Mouse (Mus musculus) c-Kit-positive CD71-negative TER-119-negative erythroid progenitor cells, embryonic 14.5 days (primary cell): ENCODE measurements around the gene Rnls.

Experiments
- DNase-seq: peaks from one replicate; pipeline ENCODE4 v3.0.0-alpha.2; 2013; ENCODE audit warnings: low read depth

The Rnls gene

DNA sequence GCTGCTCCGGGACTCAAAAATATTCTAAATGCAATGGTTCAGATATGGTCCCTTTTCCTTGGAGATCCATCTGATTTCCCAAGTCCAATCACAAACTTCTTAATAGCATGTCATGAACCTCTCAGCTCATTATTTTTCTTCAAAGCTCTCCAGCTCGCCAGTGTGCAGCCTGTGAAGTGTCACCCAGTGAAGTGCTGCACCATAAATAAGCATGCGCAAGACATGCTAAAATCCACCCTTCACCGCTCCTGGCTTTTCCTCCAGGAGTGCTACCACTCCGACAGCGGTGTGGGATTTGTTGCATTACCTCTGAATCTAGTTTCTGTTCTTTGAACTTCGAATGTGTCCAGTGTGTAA lies 289.3 kb downstream of the Rnls start:
- DNase-seq: no peak

GRCm38 (mm10) chr19:33102008-33102782 lies 289.9 kb downstream of the Rnls start:
- DNase-seq: no peak

GRCm38 (mm10) chr19:33101093-33102007 lies 290.7 kb downstream of the Rnls start:
- DNase-seq: peak; percentile 76

DNA sequence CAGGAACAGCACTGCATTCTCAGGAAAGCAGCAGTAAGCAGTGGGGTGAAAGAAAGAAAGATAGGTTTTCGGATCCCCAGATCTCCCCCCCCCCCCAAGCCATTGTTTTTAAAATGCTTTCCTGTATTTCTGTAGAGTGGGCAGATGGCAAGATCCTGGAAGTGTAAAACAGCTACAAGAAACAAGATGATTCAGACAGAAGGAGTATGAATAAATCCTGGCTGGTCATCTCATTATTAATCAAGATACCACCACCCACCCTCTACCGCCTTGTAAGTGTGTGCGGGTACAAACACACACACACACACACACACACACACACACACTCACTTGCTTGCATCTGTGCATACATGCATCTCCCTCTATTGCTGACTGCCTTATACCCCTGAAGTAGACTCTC lies 291.5 kb downstream of the Rnls start:
- no peak for DNase-seq

- no peak for DNase-seq
Observed at GRCm38 (mm10) chr19:33100031-33100430, 292.1 kb downstream of the Rnls start.

DNA sequence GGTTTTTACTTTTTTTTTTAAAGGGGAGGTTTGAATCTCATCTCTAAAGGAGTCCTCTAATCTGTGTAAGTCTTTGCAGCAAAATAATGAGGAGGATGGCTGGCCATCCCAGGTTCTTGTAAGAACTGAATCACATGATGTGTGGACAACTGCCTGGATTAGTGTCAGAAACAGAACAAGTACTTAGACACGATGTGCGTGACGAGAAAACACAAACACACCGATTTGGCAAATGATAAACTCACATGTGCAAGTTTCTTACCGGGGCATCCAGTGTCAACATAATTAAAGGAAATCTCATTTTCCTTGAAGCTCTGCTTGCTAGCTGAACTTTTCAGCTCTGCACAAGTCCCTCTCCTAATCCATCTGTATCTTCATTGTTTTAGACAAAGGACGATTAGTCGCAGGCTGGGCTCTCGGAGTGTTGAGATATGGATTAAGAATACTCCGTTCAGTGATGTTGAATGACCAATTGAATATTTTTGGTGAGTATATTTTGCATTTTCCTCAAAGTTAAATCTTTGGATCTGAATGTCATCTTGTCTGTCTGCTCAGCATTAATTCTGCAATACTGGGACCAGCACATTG lies 292.8 kb downstream of the Rnls start:
- no peak for DNase-seq

DNA sequence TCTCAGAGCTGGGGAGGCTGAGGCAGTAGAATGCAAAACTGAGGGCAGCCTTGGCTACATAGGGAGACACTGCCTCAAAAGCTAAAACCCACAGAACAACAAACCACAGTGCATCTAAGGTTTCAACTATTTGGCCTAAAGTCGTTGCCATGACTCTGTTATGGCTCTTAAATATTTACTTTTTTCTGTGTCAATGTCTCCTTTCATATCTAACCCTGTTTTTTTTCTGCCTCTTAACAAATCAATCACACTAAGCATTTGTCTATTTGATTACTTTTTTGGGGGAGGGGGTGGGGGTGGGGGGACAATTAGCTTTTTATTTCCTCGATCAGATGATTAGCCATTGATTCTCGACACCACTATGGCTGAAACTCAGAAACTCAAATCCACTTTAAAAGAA lies 294.4 kb downstream of the Rnls start:
- no peak for DNase-seq

DNA sequence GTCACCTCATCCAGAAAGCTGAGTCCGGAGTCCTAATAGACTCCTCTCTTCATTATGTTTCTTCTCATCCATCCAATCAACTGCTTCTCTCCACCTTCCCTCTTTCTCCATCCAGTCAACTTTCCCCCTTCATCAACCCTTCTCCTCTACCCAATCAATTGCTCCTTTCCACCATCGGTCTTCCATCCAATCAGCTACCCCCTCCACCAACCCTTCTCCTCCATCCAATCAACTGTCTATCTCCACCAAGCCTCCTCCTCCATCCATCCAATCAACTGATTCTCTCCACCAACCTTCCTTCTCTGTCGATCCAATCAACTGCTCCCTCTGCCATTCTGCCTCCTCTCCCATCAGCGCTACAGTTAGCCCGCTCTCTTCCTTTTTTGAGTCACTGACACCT lies 295.5 kb downstream of the Rnls start:
- no peak for DNase-seq

DNA sequence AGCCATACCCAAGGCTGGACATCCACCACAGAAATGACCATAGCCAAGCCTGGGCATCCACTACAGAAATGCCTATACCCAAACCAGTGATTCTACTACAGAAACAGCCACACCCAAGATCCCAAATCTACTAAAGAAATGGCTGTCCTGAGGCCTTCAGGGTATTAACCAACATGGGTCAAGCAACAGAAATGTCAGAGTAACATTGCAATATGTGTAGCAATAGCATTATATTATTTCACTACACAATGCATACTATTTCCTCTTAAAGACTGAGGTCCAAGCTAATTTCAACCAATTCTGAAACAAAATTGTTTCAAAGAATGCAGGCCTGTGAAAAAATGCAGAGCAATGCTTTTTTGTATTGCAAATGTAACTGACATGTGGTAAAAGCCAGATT lies 299.5 kb downstream of the Rnls start:
- no peak for DNase-seq

DNA sequence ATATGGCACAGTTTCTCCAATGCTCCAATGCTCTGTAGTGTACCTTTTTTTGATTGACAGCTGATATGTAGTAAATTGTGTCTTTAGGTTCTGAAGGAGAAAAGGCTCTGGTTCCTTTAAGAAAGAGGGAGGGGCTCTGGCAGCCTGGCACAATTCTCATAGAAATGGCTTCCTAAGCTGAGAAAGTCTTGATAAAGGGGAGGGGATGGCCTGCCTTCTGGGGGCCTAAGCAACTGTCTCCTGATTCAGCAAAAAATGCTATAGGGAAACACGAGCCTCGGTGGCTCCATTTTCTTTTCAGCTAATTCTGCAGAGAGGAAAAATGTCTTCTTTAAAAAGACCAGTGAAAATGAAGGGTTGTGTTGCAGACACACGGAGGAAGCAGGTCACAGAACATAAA lies 300.8 kb downstream of the Rnls start:
- no peak for DNase-seq

DNA sequence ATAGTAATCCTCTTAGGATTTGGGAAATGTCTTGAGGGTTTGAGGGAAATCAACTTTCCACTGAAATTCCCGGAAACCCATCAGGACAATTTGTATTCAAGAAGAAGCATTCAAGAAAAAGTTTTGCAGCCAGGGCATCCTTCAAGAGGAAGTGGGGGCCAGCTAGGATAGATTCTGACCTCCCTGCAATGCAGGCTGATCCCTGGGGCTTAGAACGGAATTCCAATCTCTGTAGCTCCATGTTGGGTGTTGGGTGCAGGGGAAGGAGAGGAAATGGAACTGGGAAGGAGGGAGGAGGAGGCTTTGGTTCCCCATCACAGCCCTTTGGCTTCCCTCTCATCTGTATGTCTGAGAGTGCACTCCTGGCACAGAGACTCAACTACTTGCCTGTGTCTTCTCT lies 303.2 kb downstream of the Rnls start:
- no peak for DNase-seq

- no peak for DNase-seq
Observed at GRCm38 (mm10) chr19:33087961-33088360, 304.1 kb downstream of the Rnls start.
